Mouse (Mus musculus) gastrocnemius, postnatal 14 days (tissue): Measurements from ENCODE around the gene Tank. TPM values are rescaled to one million over a fixed set of nuclear protein-coding genes. Genes with fewer than 3 reads are reported as not detected.

Source experiments
- DNase-seq: peaks from one replicate; pipeline ENCODE4 v3.0.0; 2021; ENCODE audit warnings: mixed read lengths
- intact Hi-C: fragments of 180-260 bp; cut with DNase I; formaldehyde crosslinking; loops from one replicate; pipeline ENCODE4 v1.15.1; 2025; ENCODE audit warnings: low total_unique reads
- long read RNA-seq, 2 experiments: library from polyadenylated mRNA; stranded (forward); transcript quantifications; one replicate each; pipeline ENCODE4 v2.0.0; 2021
- total RNA-seq, 2 experiments: library from RNA; stranded (reverse); gene quantifications; 2 replicates each; pipeline ENCODE4 v1.2.3; 2021

The Tank gene
- total RNA-seq, result 10 to 100 TPM; 14.2 to 14.5 TPM
- long read RNA-seq, experiment 1, transcript Tank-203 (8 exons, 2,039 nt), result major isoform, 5 of 8 reads
- long read RNA-seq, experiment 1, partial matches to known transcripts, result 0 of 8 reads
- long read RNA-seq, experiment 1, other reads (novel, unspliced or antisense), result 3 of 8 reads
- long read RNA-seq, experiment 2, transcript Tank-203 (8 exons, 2,039 nt), result major isoform, 5 of 5 reads
- long read RNA-seq, experiment 2, partial matches to known transcripts, result 0 of 5 reads
- long read RNA-seq, experiment 2, other reads (novel, unspliced or antisense), result 0 of 5 reads

DNA sequence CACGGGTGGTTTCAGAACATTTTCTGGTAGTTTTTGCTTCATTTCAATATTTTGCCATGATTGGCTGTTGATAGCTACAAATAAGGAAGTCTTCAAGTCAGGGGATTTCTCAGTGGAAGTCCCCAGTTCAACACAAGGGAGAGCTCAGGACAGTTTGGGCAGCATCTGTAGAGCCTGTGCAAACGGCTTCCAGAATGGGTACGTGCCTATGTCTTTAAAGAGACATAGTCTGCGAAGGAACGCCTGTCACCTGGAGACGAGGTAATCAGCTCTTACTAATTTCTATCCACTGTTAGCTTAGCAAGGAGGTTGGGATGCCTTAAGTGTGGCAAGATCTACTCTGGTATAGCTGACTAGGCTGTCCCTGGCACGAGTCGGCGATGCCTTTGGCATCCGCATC is at the start of gene Tank:
Gene Tank, plus strand, starts transcription at position 153 of the 400 bp plus-strand sequence.
- DNase-seq, result no peak

DNA sequence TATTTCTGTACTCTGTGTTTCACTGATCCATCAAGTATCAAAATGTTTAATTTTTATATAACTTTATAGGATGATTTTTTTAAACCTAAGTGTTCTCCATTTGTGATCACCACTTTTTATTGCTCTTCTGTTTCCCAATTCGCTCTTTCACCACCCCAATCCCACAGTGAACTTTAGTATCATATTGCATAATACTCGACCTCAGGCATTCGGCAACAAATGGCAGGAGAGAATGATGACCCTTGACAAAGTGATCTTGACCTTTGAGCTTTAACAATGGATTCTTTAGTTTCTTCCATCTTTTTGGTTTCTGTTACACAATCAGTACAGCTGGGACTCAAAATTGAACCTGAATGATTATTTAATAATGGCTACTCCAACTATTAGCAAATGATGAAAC is 46.1 kb upstream of the Tank start:
- DNase-seq, result no peak
- intact Hi-C loops, result no loop called here

More for the DNA sequence above, at the start of gene Tank:
- intact Hi-C loops, result no loop called here

DNA sequence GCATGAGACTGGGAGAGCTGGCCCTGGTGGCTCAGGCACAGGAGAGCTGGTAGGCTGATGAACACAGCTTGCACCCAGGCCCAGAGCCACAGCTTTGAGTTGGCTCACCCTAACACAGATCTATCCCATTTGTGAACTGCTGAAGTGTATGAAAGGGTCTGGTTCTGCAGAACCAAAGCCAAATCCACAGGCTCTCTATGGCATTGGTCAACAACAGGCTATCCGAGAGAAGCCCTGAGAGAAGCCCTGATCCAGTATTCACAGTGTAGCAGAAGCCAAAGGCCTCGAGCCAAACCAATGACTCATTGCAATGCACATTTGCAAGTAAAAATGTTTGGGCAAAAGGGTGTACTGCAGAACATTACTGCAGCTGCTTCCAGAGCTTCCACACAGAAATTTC is 45.3 kb upstream of the Tank start:
- intact Hi-C loops, result no loop called here

DNA sequence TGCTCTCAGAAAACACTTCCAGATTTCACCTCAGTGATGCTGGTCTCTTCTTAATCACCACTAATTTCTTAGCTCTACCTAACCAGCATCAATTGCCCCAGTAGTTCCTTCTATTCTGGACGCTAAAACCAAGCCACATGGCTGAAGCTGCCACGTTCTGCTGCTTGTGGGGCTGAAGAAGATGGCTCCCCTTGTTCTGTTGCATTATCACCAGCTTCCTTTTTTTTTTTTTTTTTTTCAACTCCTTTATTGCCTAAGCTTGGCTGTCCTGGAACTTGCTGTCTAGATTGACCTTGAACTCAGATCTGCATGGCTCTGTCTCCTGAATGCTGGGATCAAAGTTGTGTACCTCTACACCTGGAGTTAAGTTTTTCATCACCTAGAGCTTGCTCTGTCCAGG is 41.5 kb upstream of the Tank start:
- intact Hi-C loops, result no loop called here
- no peak for DNase-seq

More for the DNA sequence above, 45.3 kb upstream of the Tank start:
- DNase-seq, result peak; percentile 74

DNA sequence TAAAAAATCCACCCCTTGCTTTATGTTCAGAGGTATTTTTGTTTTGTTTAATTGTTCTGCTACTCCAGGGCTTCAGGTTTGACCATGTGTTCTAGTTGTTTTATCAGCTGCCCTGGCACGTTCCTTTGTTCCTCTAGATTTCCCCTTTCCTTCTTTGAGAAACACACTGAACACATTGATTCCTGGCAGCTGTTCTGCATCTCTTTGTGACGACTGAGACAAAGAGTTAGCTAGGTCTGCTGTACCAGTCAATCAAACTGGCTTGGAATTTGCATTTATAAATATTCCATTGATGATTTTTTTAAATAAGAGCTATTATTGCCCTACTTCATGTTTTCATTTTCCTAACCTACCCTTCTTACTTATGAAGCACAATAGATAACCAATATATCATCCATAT is 39.0 kb upstream of the Tank start:
- no peak for DNase-seq
- intact Hi-C loops, result no loop called here

- intact Hi-C loops, result no loop called here
- no peak for DNase-seq
Observed at GRCm38 (mm10) chr2:61542426-61542825, 36.0 kb upstream of the Tank start.

DNA sequence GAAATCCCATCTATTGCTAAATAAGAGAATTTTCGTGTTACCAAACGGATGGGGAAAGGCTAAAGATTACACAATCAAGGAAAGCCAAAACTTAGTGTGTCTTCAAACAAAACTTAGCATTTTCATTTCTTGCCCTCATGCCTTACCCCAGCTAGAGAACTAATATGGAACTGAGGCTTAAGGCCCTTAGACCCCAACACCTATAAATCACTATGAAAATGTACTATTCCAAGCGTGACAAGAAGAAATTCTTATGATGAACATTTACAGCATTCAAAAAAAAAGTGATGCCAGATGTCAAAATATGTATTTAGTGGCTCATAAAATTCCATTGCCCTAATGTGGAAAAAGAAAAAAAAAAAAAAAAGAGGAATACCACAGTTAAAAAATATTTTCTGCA is 32.7 kb upstream of the Tank start:
- no peak for DNase-seq
- intact Hi-C loops, result no loop called here

GRCm38 (mm10) chr2:61548021-61548420 is 30.4 kb upstream of the Tank start:
- no peak for DNase-seq
- intact Hi-C loops, result no loop called here

GRCm38 (mm10) chr2:61551680-61552079 is 26.7 kb upstream of the Tank start:
- intact Hi-C loops, result no loop called here
- DNase-seq, result no peak

- intact Hi-C loops, result no loop called here
- no peak for DNase-seq
Observed at GRCm38 (mm10) chr2:61555367-61555766, 23.0 kb upstream of the Tank start.

DNA sequence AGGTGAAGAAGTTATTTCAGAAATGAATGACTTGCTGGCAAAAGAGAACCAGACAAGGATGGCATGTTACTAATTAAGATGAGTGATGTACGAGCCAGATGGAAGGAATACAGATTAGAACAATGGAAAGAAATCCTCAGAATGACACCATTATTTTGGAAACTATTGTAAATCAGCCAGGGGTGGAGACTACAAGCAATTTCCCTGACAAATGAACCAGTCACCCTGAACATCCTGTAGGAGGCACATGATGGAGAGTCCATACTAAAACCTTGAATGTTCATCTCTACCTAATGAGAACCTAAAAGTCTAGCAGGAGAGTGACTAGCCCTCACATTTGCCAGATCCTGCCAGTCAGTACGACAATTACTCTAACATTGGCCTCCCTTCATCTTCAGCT is 22.6 kb upstream of the Tank start:
- DNase-seq, result no peak
- intact Hi-C loops, result no loop called here

DNA sequence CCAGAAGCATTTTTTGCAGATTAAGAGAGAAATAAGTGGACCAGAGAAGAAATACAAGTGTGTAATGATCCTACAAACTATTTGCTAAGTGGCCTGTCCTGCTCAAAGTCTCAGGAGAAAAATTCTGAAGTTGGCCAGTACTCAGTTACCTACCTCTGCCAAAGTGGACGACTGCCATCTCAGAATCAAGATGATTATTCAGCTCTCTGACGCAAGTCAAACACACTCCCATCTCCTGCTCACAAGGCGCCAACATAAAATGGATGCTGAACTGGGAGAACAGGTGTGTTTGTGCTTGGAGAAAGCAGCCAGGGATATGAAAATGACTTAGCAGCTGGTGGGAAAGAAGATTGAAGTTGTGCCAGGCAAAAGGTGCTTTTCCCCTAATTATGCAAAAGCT is 21.7 kb upstream of the Tank start:
- intact Hi-C loops, result no loop called here
- DNase-seq, result no peak

DNA sequence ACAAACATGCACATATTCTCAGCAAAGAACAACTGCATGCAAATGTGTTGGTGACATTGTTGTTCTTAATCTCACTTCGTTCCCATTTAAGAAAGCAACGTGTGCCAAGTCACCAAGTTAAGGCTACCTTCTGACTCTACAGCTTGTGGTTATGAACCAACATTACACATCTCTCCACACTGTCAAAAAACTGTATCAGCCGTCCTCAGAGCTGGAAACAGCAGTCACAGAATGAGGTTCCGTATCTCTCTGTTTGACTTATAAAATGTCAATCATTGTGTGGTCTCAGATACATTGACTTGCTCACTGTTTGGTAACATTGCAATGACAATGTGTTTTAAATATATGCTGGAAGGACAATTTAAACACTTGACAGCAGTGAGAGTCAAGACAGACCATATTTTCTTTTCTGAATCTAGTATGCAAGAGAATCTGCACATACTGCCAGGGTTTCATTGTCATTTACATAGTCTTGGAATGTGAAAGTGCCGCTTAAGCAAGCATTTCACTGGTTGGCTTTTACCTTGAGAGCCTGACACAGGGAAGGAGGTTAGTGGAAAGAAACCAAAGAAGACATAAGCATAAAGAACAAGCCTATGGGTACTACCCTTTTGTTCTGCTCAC is 20.4 kb upstream of the Tank start:
- intact Hi-C loops, result no loop called here
- DNase-seq, result no peak

- intact Hi-C loops, result no loop called here
- no peak for DNase-seq
Observed at GRCm38 (mm10) chr2:61561058-61561457, 17.3 kb upstream of the Tank start.

DNA sequence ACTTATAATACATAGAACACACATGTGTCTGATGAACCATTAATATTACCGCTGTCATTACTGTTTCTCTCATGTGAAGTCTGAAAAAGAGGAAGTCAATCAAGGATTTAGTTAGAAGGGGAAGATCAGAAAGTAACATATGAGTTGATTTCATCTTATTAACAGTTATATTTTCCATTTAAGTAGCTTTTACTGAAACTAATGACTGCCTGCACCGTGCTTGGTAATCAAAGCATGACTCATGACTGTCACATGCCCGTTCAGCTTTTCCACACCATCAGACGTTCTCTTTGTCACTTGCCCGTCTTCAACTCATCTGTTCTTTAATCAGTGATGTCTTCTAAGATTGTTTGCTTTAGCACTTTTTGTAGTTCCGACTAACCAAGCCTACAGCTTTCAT is 15.2 kb upstream of the Tank start:
- no peak for DNase-seq
- intact Hi-C loops, result no loop called here

GRCm38 (mm10) chr2:61567045-61567783 is 11.2 kb upstream of the Tank start:
- intact Hi-C loops, result no loop called here
- DNase-seq, result no peak

GRCm38 (mm10) chr2:61569181-61569580 is 9.2 kb upstream of the Tank start:
- intact Hi-C loops, result no loop called here

DNA sequence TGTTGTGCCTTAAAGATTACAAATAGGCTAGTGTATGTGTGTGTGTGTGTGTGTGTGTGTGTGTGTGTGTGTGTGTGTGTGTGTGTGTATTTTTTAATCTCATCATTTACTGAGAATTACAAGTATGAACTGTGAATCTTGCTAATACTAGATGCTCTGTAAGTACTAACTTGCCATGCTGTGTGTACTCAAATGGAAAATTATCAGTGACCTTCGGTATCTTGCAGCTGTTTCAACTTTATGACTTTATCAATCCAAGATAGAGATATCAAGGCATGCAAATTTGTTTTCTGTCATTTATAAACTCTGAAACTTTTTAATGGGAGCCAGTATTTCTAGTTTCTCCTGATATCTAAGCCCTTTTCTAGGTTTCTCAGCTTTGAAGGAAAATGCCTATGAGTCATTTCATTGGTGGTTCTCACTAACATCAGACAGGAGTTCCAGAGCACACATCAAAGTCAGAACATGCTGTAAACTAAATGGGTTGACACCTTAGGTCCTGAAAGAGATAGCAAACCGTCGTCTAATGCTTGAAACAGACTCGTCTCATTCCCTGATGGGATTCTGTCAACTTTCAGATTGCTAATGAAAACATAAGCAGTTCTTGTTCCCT is 6.9 kb upstream of the Tank start:
- intact Hi-C loops, result no loop called here
- no peak for DNase-seq

More at GRCm38 (mm10) chr2:61569181-61569580, 9.2 kb upstream of the Tank start:
- no peak for DNase-seq

- DNase-seq, result no peak
- intact Hi-C loops, result no loop called here
Observed at GRCm38 (mm10) chr2:61576497-61576896, 1.9 kb upstream of the Tank start.

DNA sequence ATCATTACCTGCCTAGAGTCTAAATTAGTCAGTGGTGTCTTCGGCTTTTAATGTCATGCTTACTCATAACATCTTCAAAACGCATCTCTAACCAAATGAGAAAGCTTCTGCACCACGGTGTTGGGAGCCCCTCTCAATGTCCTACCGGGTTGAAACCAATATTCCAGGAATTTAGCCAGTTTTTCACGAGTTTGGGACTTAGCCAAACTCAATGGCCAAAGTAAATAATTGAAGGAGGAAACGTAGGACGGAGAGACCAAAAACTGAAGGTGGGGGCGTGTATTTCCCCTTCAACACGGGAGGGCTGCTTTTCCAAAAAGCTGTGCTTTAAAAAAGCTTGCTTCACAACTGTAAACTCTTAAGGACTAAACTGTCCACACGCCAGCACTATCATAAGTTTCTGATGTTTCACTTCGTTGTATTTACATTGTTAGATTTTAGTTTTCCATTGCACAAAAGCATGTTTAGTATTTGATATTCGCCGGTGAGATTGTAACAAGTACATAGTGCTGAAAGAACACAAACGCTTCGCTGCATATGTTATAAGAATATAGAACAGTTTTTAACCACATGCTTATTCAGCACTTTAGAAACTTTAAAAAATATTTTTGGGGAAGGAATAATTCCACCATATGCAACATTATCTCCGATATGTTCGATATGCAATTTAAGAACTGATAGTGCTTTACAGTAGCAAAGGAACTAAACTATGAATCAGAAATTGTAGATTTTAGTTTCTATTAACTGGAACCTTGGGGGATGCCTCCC is 1.3 kb upstream of the Tank start:
- intact Hi-C loops, result no loop called here
- no peak for DNase-seq
